Mouse (Mus musculus): Measurements from ENCODE around the gene Trappc11.

The Trappc11 gene

GRCm38 (mm10) chr8:47533344-47534125 is at the start of gene Trappc11, which contains the start of gene Rwdd4a:
Trappc11 (minus strand) TSS chr8:47533470.
Rwdd4a (plus strand) TSS chr8:47533664.
- ChIA-PET CTCF (no interaction called here), POLR2A (interaction anchor here in 3 of 4 experiments (0.6 to 1.3 kb wide), 19 partner anchors 9 to 1063 kb away, joined by 3 to 12 read pairs (median 4); partner anchors contain the start of genes Ing2 (in 2 of the 3), Acsl1 (in 1 of the 3) and Wwc2 (in 1 of the 3))

- CTCF ChIA-PET = interaction anchor here in 1 of 4 experiments (0.6 kb wide), 1 partner anchor 12 kb away, joined by 4 read pairs; no protein-coding TSS in a partner anchor
Measured at GRCm38 (mm10) chr8:47581454-47581853, 48.2 kb upstream of the Trappc11 start.

GRCm38 (mm10) chr8:47573482-47573881 is 40.2 kb upstream of the Trappc11 start:
- ChIA-PET POLR2A (no interaction called here), CTCF (no interaction called here)

More at GRCm38 (mm10) chr8:47581454-47581853, 48.2 kb upstream of the Trappc11 start:
- POLR2A ChIA-PET = interaction anchor here in 2 of 4 experiments (0.5 to 0.6 kb wide), 2 partner anchors 94 to 339 kb away, joined by 4 to 5 read pairs; no protein-coding TSS in a partner anchor

GRCm38 (mm10) chr8:47570161-47570560 is 36.9 kb upstream of the Trappc11 start:
- ChIA-PET POLR2A (no interaction called here), CTCF (no interaction called here)

- POLR2A ChIA-PET = interaction anchor here in 2 of 4 experiments (0.9 to 2.3 kb wide), 5 partner anchors 15 to 107 kb away, joined by 3 to 8 read pairs (median 7); partner anchors contain the start of genes Rwdd4a (in 1 of the 2) and Trappc11 (in 1 of the 2)
- CTCF ChIA-PET = no interaction called here
Measured at GRCm38 (mm10) chr8:47568098-47568497, 34.8 kb upstream of the Trappc11 start.

- ChIA-PET CTCF (interaction anchor here in 1 of 4 experiments (0.6 kb wide), 1 partner anchor 60 kb away, joined by 4 read pairs; no protein-coding TSS in a partner anchor), POLR2A (interaction anchor here in 1 of 4 experiments (1.7 kb wide), 1 partner anchor 110 kb away, joined by 5 read pairs; no protein-coding TSS in a partner anchor)
Measured at GRCm38 (mm10) chr8:47566551-47566950, 33.3 kb upstream of the Trappc11 start.

- CTCF ChIA-PET = no interaction called here
- POLR2A ChIA-PET = no interaction called here
Measured at GRCm38 (mm10) chr8:47560801-47561200, 27.5 kb upstream of the Trappc11 start.

GRCm38 (mm10) chr8:47558274-47558673 is 25.0 kb upstream of the Trappc11 start:
- ChIA-PET POLR2A (interaction anchor here in 1 of 4 experiments (1.5 kb wide), 1 partner anchor 35 kb away, joined by 4 read pairs; no protein-coding TSS in a partner anchor), CTCF (no interaction called here)

GRCm38 (mm10) chr8:47556446-47556845 is 23.2 kb upstream of the Trappc11 start:
- CTCF ChIA-PET = no interaction called here
- POLR2A ChIA-PET = interaction anchor here in 1 of 4 experiments (0.6 to 0.7 kb wide), 2 partner anchors 13 to 387 kb away, joined by 3 read pairs; no protein-coding TSS in a partner anchor

- ChIA-PET POLR2A (interaction anchor here in 2 of 4 experiments (0.7 to 1.2 kb wide), 2 partner anchors 10 to 17 kb away, joined by 3 read pairs; no protein-coding TSS in a partner anchor), CTCF (interaction anchor here in 3 of 4 experiments (0.5 to 1.1 kb wide), 4 partner anchors 10 to 814 kb away, joined by 3 read pairs; partner anchors contain the start of gene Irf2 (in 1 of the 3))
Measured at GRCm38 (mm10) chr8:47553613-47554012, 20.3 kb upstream of the Trappc11 start.

GRCm38 (mm10) chr8:47547102-47547501 is 13.8 kb upstream of the Trappc11 start:
- ChIA-PET CTCF (interaction anchor here in 1 of 4 experiments (0.5 kb wide), 1 partner anchor 1208 kb away, joined by 4 read pairs; no protein-coding TSS in a partner anchor), POLR2A (interaction anchor here in 2 of 4 experiments (0.7 to 1.5 kb wide), 4 partner anchors 10 to 25 kb away, joined by 3 to 5 read pairs (median 4); partner anchors contain the start of genes Rwdd4a (in 1 of the 2) and Trappc11 (in 1 of the 2))

- CTCF ChIA-PET = interaction anchor here in 1 of 4 experiments (1.5 kb wide), 1 partner anchor 10 kb away, joined by 3 read pairs; no protein-coding TSS in a partner anchor
- POLR2A ChIA-PET = interaction anchor here in 2 of 4 experiments (0.6 to 1.2 kb wide), 3 partner anchors 9 to 131 kb away, joined by 3 read pairs; partner anchors contain the start of genes Rwdd4a (in 1 of the 2) and Trappc11 (in 1 of the 2)
Measured at GRCm38 (mm10) chr8:47544094-47544493, 10.8 kb upstream of the Trappc11 start.

GRCm38 (mm10) chr8:47542746-47543145 is 9.5 kb upstream of the Trappc11 start:
- ChIA-PET CTCF (no interaction called here), POLR2A (interaction anchor here in 2 of 4 experiments (1.0 to 1.1 kb wide), 2 partner anchors 9 to 146 kb away, joined by 3 to 6 read pairs; partner anchors contain the start of genes Rwdd4a (in 1 of the 2) and Trappc11 (in 1 of the 2))

GRCm38 (mm10) chr8:47538323-47538722 is 5.1 kb upstream of the Trappc11 start:
- CTCF ChIA-PET = no interaction called here

GRCm38 (mm10) chr8:47528094-47528493 is 5.2 kb downstream of the Trappc11 start:
- ChIA-PET POLR2A (no interaction called here), CTCF (interaction anchor here in 1 of 4 experiments (0.6 kb wide), 1 partner anchor 418 kb away, joined by 6 read pairs; no protein-coding TSS in a partner anchor)

More at GRCm38 (mm10) chr8:47538323-47538722, 5.1 kb upstream of the Trappc11 start:
- POLR2A ChIA-PET = no interaction called here

GRCm38 (mm10) chr8:47513601-47514000 is 19.7 kb downstream of the Trappc11 start:
- ChIA-PET CTCF (no interaction called here), POLR2A (no interaction called here)

- POLR2A ChIA-PET = interaction anchor here in 1 of 4 experiments (1.2 kb wide), 1 partner anchor 165 kb away, joined by 5 read pairs; no protein-coding TSS in a partner anchor
- CTCF ChIA-PET = no interaction called here
Measured at GRCm38 (mm10) chr8:47510930-47511329, 22.3 kb downstream of the Trappc11 start.

- ChIA-PET POLR2A (interaction anchor here in 2 of 4 experiments (1.1 to 1.9 kb wide), 3 partner anchors 12 to 907 kb away, joined by 3 to 7 read pairs (median 6); no protein-coding TSS in a partner anchor), CTCF (no interaction called here)
Measured at GRCm38 (mm10) chr8:47505431-47505830, 27.8 kb downstream of the Trappc11 start.

- ChIA-PET POLR2A (no interaction called here), CTCF (no interaction called here)
Measured at GRCm38 (mm10) chr8:47502546-47502945, 30.7 kb downstream of the Trappc11 start.

Data from embryonic stem cell, embryonic (primary cell).